Mouse (Mus musculus) spleen, postnatal 14 days (tissue): ENCODE measurements around the gene Zfp771.
A peak's percentile ranks its signal among the peaks of the same experiment; 100 is the strongest.

Experiments
- DNase-seq, 2 experiments: peaks; one replicate each; pipeline ENCODE4 v3.0.0; 2021 to 2022; ENCODE audit warnings: low spot score in 2 of 2

Zfp771 gene

GRCm38 (mm10) chr7:127253341-127253740 is 9.3 kb downstream of the Zfp771 start:
- no peak for DNase-seq

- DNase-seq = peak; percentile 88 to 92
These were observed 10.0 kb downstream of the Zfp771 start for GRCm38 (mm10) chr7:127253821-127254769.

- no peak for DNase-seq
These were observed 10.9 kb downstream of the Zfp771 start for GRCm38 (mm10) chr7:127255008-127255407.

DNA sequence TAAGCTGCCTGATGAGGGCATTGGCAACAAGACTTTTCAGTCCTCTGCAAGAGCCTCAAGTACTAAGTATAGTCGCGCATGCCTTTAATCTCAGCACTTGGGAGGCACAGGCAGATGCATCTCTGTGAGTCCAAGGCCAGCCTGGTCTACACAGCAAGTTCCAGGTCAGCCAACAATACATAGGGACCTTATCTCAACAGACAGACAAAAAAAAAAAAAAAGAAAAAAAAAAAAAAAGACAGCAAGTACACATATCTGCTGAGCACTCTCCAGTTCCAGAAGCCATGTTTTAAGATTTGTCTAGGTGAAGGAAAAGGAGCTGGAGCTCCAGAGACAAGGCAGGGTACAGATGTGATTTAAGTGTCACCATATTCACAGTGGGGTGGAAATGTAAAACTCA is 11.9 kb downstream of the Zfp771 start:
- no peak for DNase-seq

- DNase-seq = no peak
These were observed 12.4 kb downstream of the Zfp771 start for GRCm38 (mm10) chr7:127256518-127256917.

DNA sequence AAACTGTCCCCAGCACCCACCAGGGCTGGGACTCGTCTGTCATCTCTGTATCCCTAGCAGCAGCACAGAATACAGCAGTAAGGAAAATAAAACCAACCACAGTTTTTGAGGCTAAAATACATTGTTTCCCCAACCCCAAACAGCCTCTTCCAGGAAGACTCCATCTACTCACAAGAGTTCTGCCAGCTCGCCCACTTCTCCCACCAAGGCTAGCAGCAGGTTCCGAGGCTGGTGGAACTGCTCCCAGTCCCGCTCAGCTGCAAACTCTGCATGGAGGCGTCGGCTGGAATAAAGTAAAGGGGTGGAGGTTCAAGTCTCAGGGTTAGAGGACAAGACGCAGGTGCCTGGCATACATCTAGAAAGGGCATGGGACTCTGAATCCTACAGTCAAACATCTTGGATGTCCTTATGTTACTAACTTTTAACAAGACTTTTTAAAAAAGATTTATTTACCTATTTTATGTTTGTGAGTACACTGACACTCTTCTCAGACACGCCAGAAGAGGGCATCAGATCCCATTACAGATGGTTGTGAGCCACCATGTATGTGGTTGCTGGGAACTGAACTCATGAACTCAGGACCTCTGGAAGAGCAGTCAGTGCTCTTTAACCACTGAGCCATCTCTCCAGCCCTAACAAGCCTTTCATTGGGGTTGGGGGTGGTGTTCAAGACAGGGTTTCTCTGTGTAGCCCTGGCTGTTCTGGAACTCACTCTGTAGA is 15.3 kb downstream of the Zfp771 start:
- DNase-seq = no peak

DNA sequence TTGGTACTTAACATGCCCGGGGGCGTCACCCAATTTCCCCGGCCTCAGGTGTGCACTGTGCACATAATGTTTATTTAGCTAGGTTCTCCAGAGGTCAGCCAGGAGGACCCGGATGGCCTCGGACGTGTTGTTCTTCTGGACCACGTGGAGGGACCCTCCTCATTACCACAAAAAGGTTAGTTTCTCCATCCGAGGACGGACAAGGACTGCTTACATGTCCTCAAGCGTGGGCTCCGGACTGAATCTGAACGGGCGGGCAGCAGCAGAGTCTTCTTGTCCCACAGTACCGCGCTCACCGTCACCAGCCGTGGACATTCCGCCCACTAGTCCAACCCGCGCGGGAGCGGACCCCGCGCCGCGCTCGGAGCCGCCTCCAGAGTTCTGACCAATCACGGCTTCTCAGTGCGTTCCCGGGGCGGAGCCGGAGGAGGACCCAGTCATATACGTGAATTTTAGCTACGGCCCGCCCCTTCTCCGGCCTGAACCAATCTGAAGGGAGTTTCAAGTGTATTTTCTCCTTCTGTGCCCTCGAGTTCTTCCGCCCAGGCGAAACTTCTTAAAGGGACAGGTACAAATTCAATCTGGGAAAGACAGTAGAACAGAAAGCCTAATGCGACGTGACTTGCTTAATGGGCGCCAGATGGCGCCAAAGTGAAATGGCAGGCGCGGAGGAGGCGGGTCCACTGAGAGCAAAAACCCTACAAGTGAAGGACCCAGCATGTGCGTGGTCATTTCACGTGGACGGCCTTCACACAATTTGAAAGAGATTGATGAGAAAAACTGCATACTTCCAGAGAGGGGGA is 16.4 kb downstream of the Zfp771 start, which contains the start of gene Dctpp1:
Dctpp1 (minus strand) TSS at position 401 of the 803 bp plus-strand sequence.
- peak; percentile 88 to 92 for DNase-seq

- DNase-seq = no peak
These were observed 18.3 kb downstream of the Zfp771 start for GRCm38 (mm10) chr7:127262218-127262961.

- no peak for DNase-seq
These were observed 19.5 kb downstream of the Zfp771 start for GRCm38 (mm10) chr7:127263526-127263925.

- DNase-seq = no peak
These were observed 26.2 kb downstream of the Zfp771 start for GRCm38 (mm10) chr7:127270256-127270655.

- no peak for DNase-seq
These were observed 26.6 kb downstream of the Zfp771 start for GRCm38 (mm10) chr7:127270666-127271065.

DNA sequence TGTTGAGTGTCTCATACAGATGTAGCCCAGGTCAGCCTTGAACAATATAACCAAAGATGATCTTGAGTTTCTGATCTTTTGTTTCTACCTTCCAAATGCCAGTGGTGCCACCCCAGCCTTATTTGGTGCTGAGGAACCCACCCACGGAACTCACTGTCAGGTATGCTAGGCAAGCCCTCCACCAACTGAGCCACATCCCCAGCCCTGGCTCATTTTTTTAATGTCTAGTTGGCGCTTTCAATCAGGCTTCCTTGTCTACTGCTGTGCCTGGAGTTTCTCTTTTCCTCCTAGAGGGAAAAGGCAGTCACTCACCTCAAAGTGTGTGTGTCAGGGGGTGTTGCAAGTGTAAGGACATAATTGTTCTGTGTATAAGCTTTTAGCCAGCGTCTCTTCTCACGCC is 27.0 kb downstream of the Zfp771 start:
- DNase-seq = no peak

DNA sequence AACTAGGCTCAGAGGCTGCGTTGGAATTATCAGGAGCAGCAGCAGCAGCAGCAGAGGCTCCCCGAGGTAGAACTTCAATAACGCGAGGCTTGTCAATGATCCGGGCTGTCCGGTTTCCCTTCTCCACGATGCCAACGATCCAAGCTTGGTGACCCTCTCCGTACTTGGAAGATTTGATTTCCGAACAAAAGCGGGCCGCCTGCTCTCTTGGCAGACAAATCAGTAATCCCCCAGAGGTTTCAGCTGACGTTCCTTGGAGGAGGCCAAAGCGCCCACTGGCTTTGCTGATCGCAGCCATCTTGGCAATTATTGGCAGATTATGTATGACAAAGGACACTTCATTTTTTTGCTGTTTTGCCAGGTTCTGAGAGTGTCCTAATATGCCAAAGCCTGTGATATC is 28.5 kb downstream of the Zfp771 start:
- DNase-seq = no peak

DNA sequence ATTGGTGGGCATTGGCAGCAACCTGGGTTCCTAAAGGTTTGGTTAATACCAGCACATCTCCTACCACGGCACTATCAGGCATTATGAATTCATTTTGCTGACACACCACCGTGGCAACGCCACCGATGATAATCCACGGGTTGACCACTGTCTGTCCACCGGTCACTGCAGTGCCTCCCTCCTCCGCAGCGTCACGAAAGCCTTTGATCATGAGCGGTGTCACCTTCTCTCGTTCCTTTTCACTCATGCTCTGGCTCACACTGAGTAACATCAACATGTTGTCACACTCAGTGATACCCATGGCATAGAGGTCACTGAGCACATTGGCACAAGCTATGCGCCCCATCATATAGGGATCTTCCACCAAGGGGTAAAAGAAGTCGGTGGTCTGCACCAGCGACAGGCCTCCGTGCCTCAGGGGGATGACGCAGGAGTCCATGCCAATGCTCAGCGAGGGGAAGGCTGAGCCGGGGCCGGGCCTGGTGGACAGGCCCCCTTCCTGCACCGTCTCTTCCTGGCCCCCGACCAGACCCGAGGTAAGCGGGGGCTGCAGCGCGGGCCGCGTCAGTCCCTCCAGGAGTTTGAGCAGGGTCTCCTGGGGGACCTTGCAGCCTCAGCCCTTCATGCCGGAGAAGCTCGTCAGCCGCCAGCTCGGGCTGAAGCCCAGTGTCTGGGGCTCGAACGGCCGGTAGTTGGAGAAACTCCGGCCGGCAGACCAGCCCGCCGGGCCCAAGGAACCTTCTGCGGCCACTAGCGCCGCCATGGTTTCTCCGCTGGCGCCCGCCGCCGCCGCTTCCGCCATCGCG is 29.2 kb downstream of the Zfp771 start:
- peak in 1 of 2 experiments; percentile 19 for DNase-seq

DNA sequence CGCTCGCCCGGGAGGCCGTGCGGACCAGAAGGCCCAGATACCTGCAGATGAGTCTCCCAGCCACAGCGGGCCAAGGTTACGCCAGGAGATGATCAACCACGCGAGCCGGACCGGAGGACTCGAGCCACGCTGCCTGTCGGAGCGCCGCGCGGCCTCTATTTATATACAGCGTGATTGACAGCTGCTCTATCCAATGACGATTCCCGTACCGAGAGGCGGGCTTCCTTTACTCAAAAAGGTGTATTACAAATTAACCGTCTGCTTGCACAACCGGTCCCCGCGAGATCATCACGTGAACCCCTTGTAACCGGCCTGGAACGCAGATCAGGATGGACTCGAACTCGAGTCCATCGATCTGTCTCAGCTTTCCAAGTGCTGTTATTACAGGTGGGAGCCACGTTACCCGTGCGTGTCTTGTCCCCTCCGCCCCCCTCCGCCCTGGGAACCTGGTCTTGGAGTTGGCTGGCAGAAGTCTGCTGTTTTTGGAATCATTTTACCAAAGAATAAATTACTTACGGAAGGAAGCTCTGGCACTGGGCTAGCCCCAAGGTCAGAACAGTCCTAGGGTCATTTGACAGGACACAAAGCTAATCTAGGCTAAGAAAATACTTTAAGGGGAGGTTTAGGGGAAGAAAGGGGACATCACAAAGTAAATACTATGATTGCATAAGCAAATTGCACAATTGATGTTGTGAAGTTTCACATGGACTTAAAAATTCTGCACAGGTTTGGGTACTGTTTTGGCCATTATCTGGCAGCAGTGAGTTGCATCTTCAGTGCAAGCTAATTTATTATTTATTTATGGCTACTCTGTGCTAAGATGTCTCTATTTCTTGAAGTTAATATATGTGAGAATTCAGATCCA is 30.1 kb downstream of the Zfp771 start, which contains the start of gene Sephs2:
Sephs2 (minus strand) TSS at position 131 of the 865 bp plus-strand sequence.
- DNase-seq = peak; percentile 94

DNA sequence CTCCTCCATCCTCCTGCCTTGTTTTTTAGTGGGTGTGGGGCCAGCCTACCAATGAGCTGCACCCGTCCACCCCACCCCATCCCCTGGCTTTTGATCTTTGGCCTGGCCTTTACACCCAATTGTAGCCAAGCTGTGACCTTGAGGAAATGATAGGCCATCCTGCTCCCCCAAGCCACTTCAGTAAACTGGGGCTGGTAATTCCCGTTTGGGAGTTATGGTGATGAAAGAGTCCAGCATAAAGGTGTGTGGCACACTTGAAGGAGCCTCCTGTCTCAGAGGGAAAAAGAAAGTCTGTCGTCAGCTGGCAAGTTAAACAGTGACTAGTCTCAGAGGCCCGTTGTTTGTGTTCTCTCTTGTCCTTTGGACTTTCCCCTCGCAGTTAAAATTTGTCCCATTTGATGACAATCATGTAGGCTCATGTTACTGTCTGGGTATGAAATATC is 32.5 kb downstream of the Zfp771 start:
- no peak for DNase-seq

- peak; percentile 31 to 54 for DNase-seq
These were observed 34.2 kb downstream of the Zfp771 start for GRCm38 (mm10) chr7:127278311-127278710.

- no peak for DNase-seq
These were observed 36.0 kb downstream of the Zfp771 start for GRCm38 (mm10) chr7:127280092-127280491.

DNA sequence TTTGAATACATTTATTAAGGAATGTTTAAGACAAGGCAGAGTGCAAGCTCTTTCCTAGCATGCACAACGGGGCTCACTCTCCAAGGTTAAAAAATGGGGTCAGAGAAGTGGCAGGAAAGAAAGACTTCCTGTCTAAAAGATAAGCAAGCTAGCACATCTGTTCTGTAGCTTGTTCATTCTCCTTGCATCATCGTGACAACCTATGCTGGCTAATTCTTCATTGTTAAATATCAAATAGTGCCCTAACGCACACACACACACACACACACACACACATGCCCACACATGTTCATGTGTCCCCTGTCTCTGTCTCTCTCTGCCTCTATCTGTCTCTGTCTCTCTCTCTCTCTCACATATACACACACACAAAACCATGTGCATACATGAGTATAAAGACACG is 37.0 kb downstream of the Zfp771 start:
- DNase-seq = no peak
